Mouse (Mus musculus) forebrain, embryonic 14.5 days (tissue): Measurements from ENCODE around the gene Tcp11. TPM values are rescaled to one million over a fixed set of nuclear protein-coding genes. Genes with fewer than 3 reads are reported as not detected.
A peak's percentile ranks its signal among the peaks of the same experiment; 100 is the strongest.

ENCODE experiments used
- ATAC-seq: fragments of 200-750 bp; cut with Nextera tagmentation; 2 replicates; pipeline ENCODE4 v1.8.0; 2017; ENCODE audit warnings: mild to moderate bottlenecking, moderate library complexity
- DNase-seq: peaks from one replicate; pipeline ENCODE4 v3.0.0-alpha.2; 2015; ENCODE audit warnings: low spot score
- H3K27ac ChIP-seq: fragments of 300-500 bp; sonication (generic); 2 replicates; pipeline ENCODE4 v1.5.1; 2014; ENCODE audit warnings: low read depth, mild to moderate bottlenecking, control low read depth, low read length, moderate library complexity
- H3K27me3 ChIP-seq: fragments of 300-500 bp; sonication (generic); replicated peaks from 2 replicates; pipeline ENCODE4 v1.6.1; 2014; ENCODE audit warnings: low read length, control low read depth, mixed read lengths; ENCODE audit not compliant: control insufficient read depth, insufficient read depth
- H3K36me3 ChIP-seq: fragments of 300-500 bp; sonication (generic); 2 replicates; pipeline ENCODE4 v1.6.1; 2014; ENCODE audit warnings: low read length, control low read depth; ENCODE audit not compliant: control insufficient read depth, insufficient read depth
- H3K4me1 ChIP-seq: fragments of 300-500 bp; sonication (generic); 2 replicates; pipeline ENCODE4 v1.6.1; 2014; ENCODE audit warnings: antibody characterized with exemption, low read length, control low read depth; ENCODE audit not compliant: control insufficient read depth, insufficient read depth
- H3K4me2 ChIP-seq: fragments of 300-500 bp; sonication (generic); 2 replicates; pipeline ENCODE4 v1.6.1; 2014; ENCODE audit warnings: mild to moderate bottlenecking, control low read depth, low read length
- H3K4me3 ChIP-seq: fragments of 300-500 bp; sonication (generic); 2 replicates; pipeline ENCODE4 v1.5.1; 2014; ENCODE audit warnings: low read depth, low read length, control low read depth
- H3K9ac ChIP-seq: fragments of 300-500 bp; sonication (generic); 2 replicates; pipeline ENCODE4 v1.6.1; 2014; ENCODE audit warnings: mild to moderate bottlenecking, low read length, control low read depth, moderate library complexity
- H3K9me3 ChIP-seq: fragments of 300-500 bp; sonication (generic); replicated peaks from 2 replicates; pipeline ENCODE4 v1.6.1; 2016; ENCODE audit warnings: low read length, control low read depth, mixed read lengths; ENCODE audit not compliant: control insufficient read depth
- WGBS: fragments of 180-500 bp; shearing (Covaris S2); extraction: QIAGEN DNeasy Blood & Tissue Kit; methylation state at CpG from one replicate; pipeline ENCODE4 v1.1.7; 2014; 5-methylcytosine and 5-hydroxymethylcytosine counted together
- polyA plus RNA-seq: library from polyadenylated mRNA; unstranded; fragments of >200 nt; fragmentation: Nextera tagmentation; extraction: Ambion mirVana; gene quantifications from 2 replicates; pipeline ENCODE4 v1.2.1, GENCODE M21; 2014

Gene Tcp11
- polyA plus RNA-seq, 1 experiment from 2014 or later: 1.6 TPM

DNA sequence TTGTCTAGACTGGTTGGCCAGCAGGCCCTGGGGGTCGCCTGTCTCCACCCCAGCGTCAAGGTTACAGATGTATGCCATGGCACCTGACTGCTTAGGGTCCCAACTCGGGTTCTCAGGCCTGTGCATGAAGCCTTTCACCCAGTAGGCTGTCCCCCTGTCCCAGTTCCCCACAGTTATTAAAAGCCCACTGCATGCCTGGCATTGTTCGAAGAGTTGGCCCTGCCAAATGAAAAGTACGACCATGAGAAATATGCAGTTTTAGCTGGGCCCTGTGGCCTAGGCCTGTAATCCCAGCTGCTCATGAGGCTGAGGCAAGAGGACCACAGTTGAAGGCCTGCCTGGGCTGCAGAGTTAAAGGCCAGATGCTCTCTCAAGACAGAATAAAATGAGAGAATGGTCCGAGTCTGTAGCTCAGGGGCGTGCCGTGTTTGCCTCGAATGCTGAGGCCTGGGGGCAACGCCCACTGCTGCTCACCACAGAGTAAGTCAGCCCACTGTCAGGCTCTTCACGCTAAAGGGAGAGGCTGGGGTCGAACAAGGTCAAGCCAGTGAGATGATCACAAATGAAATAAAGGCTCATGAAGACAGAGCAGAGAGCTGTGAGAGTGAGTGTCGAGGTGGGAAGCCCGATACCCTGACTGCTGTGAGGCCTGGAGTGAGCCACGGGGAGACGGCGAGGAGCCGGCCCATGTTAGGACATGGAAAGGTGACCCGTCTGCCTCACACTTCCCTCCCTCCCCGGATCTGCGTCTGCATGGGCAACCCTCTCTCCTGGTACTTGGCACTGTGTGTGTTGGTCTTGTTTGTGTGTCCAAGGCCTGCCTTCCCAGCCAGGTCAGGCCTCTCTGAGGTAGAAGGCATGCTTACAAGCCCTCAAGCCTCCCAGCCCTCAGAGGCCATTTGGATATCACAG is 60.4 kb downstream of the Tcp11 start:
- DNase-seq (no peak), ATAC-seq (no peak)
- Histone ChIP-seq H3K9ac (peak overlapping the region; percentile 5; the same call in 1 of the 2 replicates), H3K4me3 (no peak overlapping the region), H3K27me3 (no peaks in the 10 kb centered on the region), H3K36me3 (0 out of 2 replicates have a peak, but pooled peaks cover 2% of the 10 kb centered on the region), H3K4me2 (no peak overlapping the region), H3K27ac (no peak overlapping the region), H3K4me1 (peaks cover 23% of the 10 kb centered on the region), H3K9me3 (no peaks in the 10 kb centered on the region)
- 77% methylated on average over 21 of the region's 21 CpGs for WGBS

DNA sequence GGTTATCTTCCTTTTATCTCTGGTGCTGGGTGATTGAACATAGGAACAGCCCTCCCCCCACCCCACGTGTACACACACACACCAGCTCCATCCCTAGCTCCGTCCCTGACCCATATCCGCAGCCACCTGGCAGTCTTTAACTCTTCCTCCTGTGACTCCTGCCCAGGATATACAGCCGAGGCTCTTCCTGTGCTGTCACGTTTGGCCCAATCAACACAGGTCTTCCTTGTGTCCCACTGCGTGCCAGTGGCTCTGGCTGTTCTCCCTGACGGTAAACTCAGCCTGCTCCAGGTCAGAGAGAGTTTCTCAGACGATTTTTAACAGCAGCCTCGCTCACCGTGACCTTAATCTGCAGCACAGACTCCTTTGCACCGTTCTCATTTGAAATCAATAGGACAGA is 61.7 kb downstream of the Tcp11 start:
- H3K27ac ChIP-seq: no peak overlapping the region
- 0 out of 2 replicates have a peak overlapping the region, but pooled peaks have one; percentile 13 for H3K9ac ChIP-seq
- H3K4me1 ChIP-seq: peaks cover 21% of the 10 kb centered on the region

DNA sequence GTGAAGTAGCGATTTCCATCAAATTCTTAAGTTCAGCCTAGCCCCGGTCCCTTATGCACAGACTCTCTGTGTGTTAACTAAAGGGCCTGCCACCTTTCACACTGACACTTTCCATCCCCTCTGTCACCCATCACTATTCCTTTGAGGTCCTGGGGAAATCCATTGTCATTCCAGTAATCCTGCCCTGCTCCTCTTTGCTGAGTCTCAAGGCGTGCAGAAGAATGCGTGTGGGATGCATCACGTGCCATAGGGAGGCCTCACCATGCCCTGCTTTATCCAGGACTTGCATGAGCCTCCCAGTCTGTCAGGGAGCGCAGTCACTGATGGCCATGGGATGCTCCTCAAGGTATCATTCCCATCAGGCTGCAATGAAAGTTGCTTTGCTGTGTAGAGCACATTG is 62.1 kb downstream of the Tcp11 start:
- Histone ChIP-seq H3K27me3 (no peaks in the 10 kb centered on the region), H3K36me3 (0 out of 2 replicates have a peak, but pooled peaks cover 2% of the 10 kb centered on the region), H3K4me1 (peaks cover 26% of the 10 kb centered on the region), H3K4me2 (no peak overlapping the region), H3K27ac (no peak overlapping the region), H3K4me3 (no peak overlapping the region), H3K9me3 (no peaks in the 10 kb centered on the region), H3K9ac (no peak overlapping the region; the same call in 1 of the 2 replicates)
- ATAC-seq: no peak
- no peak for DNase-seq
- WGBS: 44% methylated on average over 6 of the region's 6 CpGs

More for the DNA sequence above, 61.7 kb downstream of the Tcp11 start:
- H3K4me2 ChIP-seq: no peak overlapping the region
- DNase-seq: no peak
- WGBS: 46% methylated on average over 11 of the region's 11 CpGs
- no peaks in the 10 kb centered on the region for H3K9me3 ChIP-seq
- ATAC-seq: no peak
- 0 out of 2 replicates have a peak, but pooled peaks cover 2% of the 10 kb centered on the region for H3K36me3 ChIP-seq
- no peak overlapping the region for H3K4me3 ChIP-seq
- H3K27me3 ChIP-seq: no peaks in the 10 kb centered on the region

Other genes with a start within 250 kb of the Tcp11 start
- 301 and 338 TPM in 2 replicates for gene Snrpc, start 242.5 kb downstream of the Tcp11 start, polyA plus RNA-seq
- gene Uhrf1bp1, start 224.2 kb downstream of the Tcp11 start, polyA plus RNA-seq: 4.3 and 5.3 TPM in 2 replicates
- gene Anks1, start 171.3 kb downstream of the Tcp11 start, polyA plus RNA-seq: 39.4 and 40.3 TPM in 2 replicates
- gene Taf11, start 170.8 kb downstream of the Tcp11 start, polyA plus RNA-seq: 65.2 and 66.1 TPM in 2 replicates
- gene Scube3, start 61.5 kb upstream of the Tcp11 start, polyA plus RNA-seq: 4.7 TPM in 2 replicates
- 31.0 and 33.9 TPM in 2 replicates for gene Zfp523, start 96.5 kb upstream of the Tcp11 start, polyA plus RNA-seq
- gene Def6, start 127.1 kb upstream of the Tcp11 start, polyA plus RNA-seq: 2.4 and 3.2 TPM in 2 replicates
- 1.7 and 1.8 TPM in 2 replicates for gene Ppard, start 152.1 kb upstream of the Tcp11 start, polyA plus RNA-seq
- gene Fance, start 232.9 kb upstream of the Tcp11 start, polyA plus RNA-seq: 21.7 and 24.5 TPM in 2 replicates
- gene Rpl10a, start 247.8 kb upstream of the Tcp11 start, polyA plus RNA-seq: 360 and 532 TPM in 2 replicates